Mouse (Mus musculus) embryo, embryonic 11.5 days (tissue): ENCODE measurements around the gene Mctp2.

Source experiments
- DNase-seq: peaks from one replicate; pipeline ENCODE4 v3.0.0-alpha.2; 2012; ENCODE audit warnings: low read depth, low spot score

Gene Mctp2

GRCm38 (mm10) chr7:72306382-72306841 lies at the start of gene Mctp2:
Gene Mctp2 (minus strand): TSS chr7:72306608.
- DNase-seq, result peak; percentile 23

- no peak for DNase-seq
These were observed 39.5 kb upstream of the Mctp2 start for GRCm38 (mm10) chr7:72345901-72346300.

GRCm38 (mm10) chr7:72343751-72344150 lies 37.3 kb upstream of the Mctp2 start:
- DNase-seq, result no peak

- DNase-seq, result no peak
These were observed 36.4 kb upstream of the Mctp2 start for GRCm38 (mm10) chr7:72342822-72343221.

- no peak for DNase-seq
These were observed 19.6 kb upstream of the Mctp2 start for GRCm38 (mm10) chr7:72325961-72326360.

GRCm38 (mm10) chr7:72320906-72321305 lies 14.5 kb upstream of the Mctp2 start:
- DNase-seq, result no peak

GRCm38 (mm10) chr7:72320441-72320840 lies 14.0 kb upstream of the Mctp2 start:
- DNase-seq, result no peak

- no peak for DNase-seq
These were observed 8.1 kb upstream of the Mctp2 start for GRCm38 (mm10) chr7:72314395-72315060.

- no peak for DNase-seq
These were observed 7.5 kb upstream of the Mctp2 start for GRCm38 (mm10) chr7:72313908-72314307.

GRCm38 (mm10) chr7:72311582-72311981 lies 5.2 kb upstream of the Mctp2 start:
- DNase-seq, result no peak

GRCm38 (mm10) chr7:72308078-72308477 lies 1.7 kb upstream of the Mctp2 start:
- no peak for DNase-seq

- no peak for DNase-seq
These were observed 439 bp upstream of the Mctp2 start for GRCm38 (mm10) chr7:72306847-72307246.

- no peak for DNase-seq
These were observed 437 bp downstream of the Mctp2 start for GRCm38 (mm10) chr7:72305971-72306370.

- no peak for DNase-seq
These were observed 4.7 kb downstream of the Mctp2 start for GRCm38 (mm10) chr7:72301667-72302066.

- no peak for DNase-seq
These were observed 6.7 kb downstream of the Mctp2 start for GRCm38 (mm10) chr7:72299726-72300125.

- DNase-seq, result no peak
These were observed 9.4 kb downstream of the Mctp2 start for GRCm38 (mm10) chr7:72297013-72297412.

GRCm38 (mm10) chr7:72296171-72296570 lies 10.2 kb downstream of the Mctp2 start:
- DNase-seq, result no peak

- DNase-seq, result no peak
These were observed 11.5 kb downstream of the Mctp2 start for GRCm38 (mm10) chr7:72294886-72295285.

GRCm38 (mm10) chr7:72293784-72294538 lies 12.4 kb downstream of the Mctp2 start:
- DNase-seq, result no peak

- DNase-seq, result no peak
These were observed 14.0 kb downstream of the Mctp2 start for GRCm38 (mm10) chr7:72292232-72292913.

- DNase-seq, result no peak
These were observed 25.7 kb downstream of the Mctp2 start for GRCm38 (mm10) chr7:72280721-72281120.

- DNase-seq, result no peak
These were observed 28.0 kb downstream of the Mctp2 start for GRCm38 (mm10) chr7:72278412-72278811.
